Mouse (Mus musculus) heart, embryonic 14.5 days (tissue): Measurements from ENCODE around the gene Slc16a6. TPM values are rescaled to one million over a fixed set of nuclear protein-coding genes. Genes with fewer than 3 reads are reported as not detected.

Experiments
- ATAC-seq: fragments of 200-750 bp; cut with Nextera tagmentation; 2 replicates; pipeline ENCODE4 v1.8.0; 2017; ENCODE audit warnings: low read depth, moderate TSS enrichment; ENCODE audit not compliant: insufficient number of reproducible peaks, insufficient read depth, low FRiP score
- H3K27ac ChIP-seq, 2 experiments: fragments of 200-500 bp in 1 of 2; fragments of 300-500 bp in 1 of 2; sonication (generic) in 1 of 2; replicated peaks in 1 of 2; 2 replicates each; pipeline ENCODE4 v1.5.1; 2012 to 2014; ENCODE audit warnings: low read depth in 2 of 2, low read length in 2 of 2, control low read depth in 1 of 2, mild to moderate bottlenecking in 1 of 2, mixed read lengths in 1 of 2; ENCODE audit not compliant: control insufficient read depth in 1 of 2, insufficient read depth in 1 of 2
- H3K27me3 ChIP-seq: fragments of 300-500 bp; sonication (generic); 2 replicates; pipeline ENCODE4 v1.6.1; 2014; ENCODE audit warnings: mild to moderate bottlenecking, low read length, control low read depth; ENCODE audit not compliant: control insufficient read depth, insufficient read depth
- H3K36me3 ChIP-seq: fragments of 300-500 bp; sonication (generic); 2 replicates; pipeline ENCODE4 v1.6.1; 2014; ENCODE audit warnings: mild to moderate bottlenecking, control low read depth, low read length, mixed read lengths; ENCODE audit not compliant: control insufficient read depth, insufficient read depth
- H3K4me1 ChIP-seq, 2 experiments: fragments of 200-500 bp in 1 of 2; fragments of 300-500 bp in 1 of 2; sonication (generic) in 1 of 2; 2 replicates each; pipeline ENCODE4 v1.6.1; 2012 to 2014; ENCODE audit warnings: low read length in 2 of 2, control low read depth in 1 of 2, mixed read lengths in 1 of 2; ENCODE audit not compliant: control insufficient read depth in 2 of 2, insufficient read depth in 2 of 2
- H3K4me2 ChIP-seq: fragments of 300-500 bp; sonication (generic); 2 replicates; pipeline ENCODE4 v1.6.1; 2014; ENCODE audit warnings: mild to moderate bottlenecking, low read length
- H3K4me3 ChIP-seq, 2 experiments: fragments of 200-500 bp in 1 of 2; fragments of 300-500 bp in 1 of 2; sonication (generic) in 1 of 2; 2 replicates each; pipeline ENCODE4 v1.5.1; 2012 to 2014; ENCODE audit warnings: low read length in 2 of 2, mild to moderate bottlenecking in 2 of 2, control low read depth in 1 of 2, low read depth in 1 of 2, moderate library complexity in 1 of 2; ENCODE audit not compliant: control insufficient read depth in 1 of 2, insufficient read depth in 1 of 2
- H3K9ac ChIP-seq: fragments of 300-500 bp; sonication (generic); 2 replicates; pipeline ENCODE4 v1.6.1; 2014; ENCODE audit warnings: mild to moderate bottlenecking, low read length
- H3K9me3 ChIP-seq: fragments of 300-500 bp; sonication (generic); 2 replicates; pipeline ENCODE4 v1.6.1; 2016; ENCODE audit warnings: low read length, control low read depth; ENCODE audit not compliant: control insufficient read depth
- WGBS: fragments of 180-500 bp; shearing (Covaris S2); extraction: QIAGEN DNeasy Blood & Tissue Kit; methylation state at CpG from one replicate; pipeline ENCODE4 v1.1.7; 2014; 5-methylcytosine and 5-hydroxymethylcytosine counted together
- polyA plus RNA-seq: library from polyadenylated mRNA; unstranded; fragments of >200 nt; fragmentation: Nextera tagmentation; extraction: Ambion mirVana; gene quantifications from 2 replicates; pipeline ENCODE4 v1.2.1, GENCODE M21; 2014

The Slc16a6 gene
- polyA plus RNA-seq, 1 experiment from 2014 or later: 7.3 TPM

GRCm38 (mm10) chr11:109505823-109506222 is 32.4 kb upstream of the Slc16a6 start:
- ATAC-seq: no peak
- H3K4me3 ChIP-seq: no peak overlapping the region
- no peak overlapping the region for H3K4me2 ChIP-seq
- no peaks in the 10 kb centered on the region for H3K9me3 ChIP-seq
- H3K9ac ChIP-seq: no peak overlapping the region
- peaks cover 3 to 4% of the 10 kb centered on the region in 2 experiments; a peak in 3 of 4 replicates for H3K4me1 ChIP-seq
- H3K27ac ChIP-seq: no peak overlapping the region
- no peaks in the 10 kb centered on the region for H3K36me3 ChIP-seq
- 94% methylated on average over 4 of the region's 4 CpGs for WGBS
- H3K27me3 ChIP-seq: no peaks in the 10 kb centered on the region

DNA sequence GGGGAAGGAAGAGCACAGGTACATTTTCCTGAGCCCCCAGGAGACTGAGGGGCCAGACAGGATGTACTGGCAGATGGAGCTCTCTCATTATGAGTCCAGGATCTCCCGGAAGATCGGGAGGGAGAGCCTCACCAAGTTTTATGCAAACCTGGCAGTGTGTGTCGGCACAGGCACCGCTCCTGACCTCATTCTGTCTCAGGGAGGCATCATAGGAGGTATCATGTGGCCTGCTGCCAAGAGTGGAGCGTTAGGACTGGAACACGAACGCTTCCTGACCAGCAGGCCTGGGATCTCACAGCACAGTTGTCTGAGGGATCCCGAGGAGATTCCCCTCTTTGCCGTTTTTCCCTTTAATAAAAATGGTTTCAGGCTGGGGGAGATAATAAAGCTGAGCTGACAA is 31.6 kb upstream of the Slc16a6 start:
- no peaks in the 10 kb centered on the region for H3K27me3 ChIP-seq
- 25% methylated on average over 9 of the region's 9 CpGs for WGBS
- H3K4me3 ChIP-seq: no peak overlapping the region
- peaks cover 3 to 4% of the 10 kb centered on the region in 2 experiments; a peak in 3 of 4 replicates for H3K4me1 ChIP-seq
- H3K9me3 ChIP-seq: no peaks in the 10 kb centered on the region
- H3K36me3 ChIP-seq: no peaks in the 10 kb centered on the region
- ATAC-seq: no peak
- H3K27ac ChIP-seq: no peak overlapping the region
- no peak overlapping the region for H3K9ac ChIP-seq
- no peak overlapping the region for H3K4me2 ChIP-seq

GRCm38 (mm10) chr11:109500206-109500605 is 26.8 kb upstream of the Slc16a6 start:
- Histone ChIP-seq H3K9ac (no peak overlapping the region), H3K36me3 (no peaks in the 10 kb centered on the region), H3K27me3 (no peaks in the 10 kb centered on the region), H3K4me1 (peaks cover 9 to 14% of the 10 kb centered on the region in 2 experiments), H3K9me3 (no peaks in the 10 kb centered on the region), H3K4me2 (no peak overlapping the region), H3K4me3 (no peak overlapping the region), H3K27ac (no peak overlapping the region)
- ATAC-seq: no peak
- WGBS: 73% methylated on average over 5 of the region's 5 CpGs

DNA sequence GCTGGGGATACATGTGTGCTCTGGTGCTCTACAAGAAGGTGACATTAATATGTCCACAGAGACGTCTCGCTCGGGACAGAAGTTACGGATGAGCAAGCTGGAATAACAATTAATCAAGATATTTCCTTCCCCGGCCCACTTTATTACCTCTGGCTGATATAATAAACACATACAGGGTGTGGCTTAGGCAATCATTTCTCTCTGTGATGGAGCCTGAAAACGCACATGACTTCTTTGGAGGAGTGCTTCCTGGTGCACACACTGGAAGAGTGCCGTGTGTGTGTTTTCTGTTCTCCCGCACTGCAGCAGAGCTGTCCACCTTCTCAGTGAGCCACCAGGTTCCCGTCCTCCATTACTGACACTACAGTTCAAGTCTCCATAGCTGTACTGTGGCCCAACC is 24.6 kb upstream of the Slc16a6 start:
- Histone ChIP-seq H3K9me3 (no peaks in the 10 kb centered on the region), H3K4me2 (no peak overlapping the region), H3K9ac (no peak overlapping the region), H3K4me1 (peaks cover 10 to 16% of the 10 kb centered on the region in 2 experiments), H3K4me3 (no peak overlapping the region), H3K27ac (no peak overlapping the region), H3K27me3 (no peaks in the 10 kb centered on the region), H3K36me3 (no peaks in the 10 kb centered on the region)
- ATAC-seq: no peak
- 78% methylated on average over 9 of the region's 9 CpGs for WGBS

DNA sequence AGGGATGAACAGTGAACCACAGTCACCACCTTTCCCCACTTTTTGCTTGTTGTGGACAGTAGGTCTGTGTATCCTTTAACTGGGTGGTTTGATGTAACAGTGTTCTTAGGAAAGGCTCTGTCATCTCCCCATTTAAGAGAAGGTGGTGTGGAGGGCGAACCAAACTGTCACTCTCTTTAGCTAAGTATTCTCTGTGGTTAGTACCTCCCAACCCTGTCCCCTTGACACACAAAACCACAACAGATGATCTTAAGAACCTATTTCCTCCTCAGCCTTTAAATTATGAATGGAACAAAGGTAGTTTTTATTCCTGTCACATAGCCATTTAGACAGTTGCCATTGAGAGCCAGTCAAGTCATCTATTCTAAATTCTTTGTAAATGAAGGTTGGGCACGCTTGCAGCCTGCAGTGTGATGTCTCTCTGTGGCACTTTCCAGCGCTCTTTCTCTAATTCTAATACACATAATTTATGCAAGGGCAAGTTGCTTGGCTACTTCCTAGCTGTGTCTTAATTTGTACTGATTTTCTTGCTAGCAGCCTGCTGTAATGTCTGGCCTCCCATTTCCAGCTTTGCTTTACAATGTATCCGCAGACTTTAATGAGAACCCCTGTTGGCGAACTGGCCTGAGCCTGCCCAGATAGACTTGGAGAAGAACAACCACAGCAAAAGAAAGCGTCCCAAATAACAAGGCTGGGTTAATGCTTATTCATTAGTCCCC is 23.8 kb upstream of the Slc16a6 start:
- H3K9ac ChIP-seq: no peak overlapping the region
- H3K27me3 ChIP-seq: no peaks in the 10 kb centered on the region
- H3K27ac ChIP-seq: no peak overlapping the region
- no peak for ATAC-seq
- no peak overlapping the region for H3K4me2 ChIP-seq
- 88% methylated on average over 6 of the region's 6 CpGs for WGBS
- H3K36me3 ChIP-seq: no peaks in the 10 kb centered on the region
- peaks cover 10 to 16% of the 10 kb centered on the region in 2 experiments for H3K4me1 ChIP-seq
- no peak overlapping the region for H3K4me3 ChIP-seq
- no peaks in the 10 kb centered on the region for H3K9me3 ChIP-seq

- Histone ChIP-seq H3K4me1 (peaks cover 10 to 16% of the 10 kb centered on the region in 2 experiments), H3K4me2 (no peak overlapping the region), H3K9ac (no peak overlapping the region), H3K9me3 (no peaks in the 10 kb centered on the region), H3K4me3 (no peak overlapping the region), H3K27ac (no peak overlapping the region), H3K36me3 (no peaks in the 10 kb centered on the region), H3K27me3 (no peaks in the 10 kb centered on the region)
- ATAC-seq: no peak
- 85% methylated on average over 7 of the region's 7 CpGs for WGBS
Observed at GRCm38 (mm10) chr11:109496475-109496993, 23.1 kb upstream of the Slc16a6 start.

DNA sequence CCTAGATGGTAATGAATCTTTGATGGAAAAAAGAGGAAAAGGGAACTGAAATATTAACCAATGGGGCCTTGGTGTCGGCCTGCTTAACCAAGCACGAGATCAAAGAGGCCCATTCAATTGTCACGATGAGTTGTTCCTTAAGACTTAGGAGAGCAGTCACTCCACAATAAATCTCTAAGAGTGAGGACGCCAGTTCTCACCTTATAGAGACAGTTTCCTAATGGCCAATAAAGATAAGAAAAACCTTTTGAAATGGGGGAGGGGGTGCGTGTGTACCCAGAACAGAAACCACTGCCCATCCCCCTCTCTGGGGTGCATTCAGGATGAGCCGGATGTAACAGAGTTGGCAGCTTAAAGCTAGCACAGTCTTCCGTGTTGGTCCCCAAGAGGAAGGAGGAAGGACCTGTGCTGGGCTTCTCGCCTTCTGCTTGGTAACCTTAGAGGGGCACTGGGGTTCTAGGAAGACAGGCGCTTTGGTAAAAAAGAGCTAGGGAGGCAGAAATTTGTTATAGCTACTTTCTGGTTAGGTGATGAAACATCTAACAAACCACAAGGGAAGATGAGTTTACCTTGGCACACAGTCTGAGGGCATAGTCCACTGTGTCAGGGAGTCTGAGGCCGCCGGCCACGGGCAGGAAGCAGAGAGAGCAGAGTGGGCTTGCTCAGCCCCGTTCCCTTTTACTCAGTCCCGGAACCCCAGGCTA is 22.5 kb upstream of the Slc16a6 start:
- no peak for ATAC-seq
- Histone ChIP-seq H3K4me2 (peak overlapping the region; percentile 45), H3K27ac (no peak overlapping the region), H3K9ac (no peak overlapping the region), H3K27me3 (no peaks in the 10 kb centered on the region), H3K4me1 (peaks cover 10 to 16% of the 10 kb centered on the region in 2 experiments), H3K9me3 (no peaks in the 10 kb centered on the region), H3K36me3 (no peaks in the 10 kb centered on the region), H3K4me3 (no peak overlapping the region)
- 62% methylated on average over 14 of the region's 14 CpGs for WGBS
